Mouse (Mus musculus) NIH3T3 (cell line): Measurements from ENCODE around the gene Bphl.

Source experiments
- DNase-seq: peaks from one replicate; pipeline ENCODE4 v3.0.0-alpha.2; 2012; ENCODE audit warnings: low read depth

The Bphl gene

DNA sequence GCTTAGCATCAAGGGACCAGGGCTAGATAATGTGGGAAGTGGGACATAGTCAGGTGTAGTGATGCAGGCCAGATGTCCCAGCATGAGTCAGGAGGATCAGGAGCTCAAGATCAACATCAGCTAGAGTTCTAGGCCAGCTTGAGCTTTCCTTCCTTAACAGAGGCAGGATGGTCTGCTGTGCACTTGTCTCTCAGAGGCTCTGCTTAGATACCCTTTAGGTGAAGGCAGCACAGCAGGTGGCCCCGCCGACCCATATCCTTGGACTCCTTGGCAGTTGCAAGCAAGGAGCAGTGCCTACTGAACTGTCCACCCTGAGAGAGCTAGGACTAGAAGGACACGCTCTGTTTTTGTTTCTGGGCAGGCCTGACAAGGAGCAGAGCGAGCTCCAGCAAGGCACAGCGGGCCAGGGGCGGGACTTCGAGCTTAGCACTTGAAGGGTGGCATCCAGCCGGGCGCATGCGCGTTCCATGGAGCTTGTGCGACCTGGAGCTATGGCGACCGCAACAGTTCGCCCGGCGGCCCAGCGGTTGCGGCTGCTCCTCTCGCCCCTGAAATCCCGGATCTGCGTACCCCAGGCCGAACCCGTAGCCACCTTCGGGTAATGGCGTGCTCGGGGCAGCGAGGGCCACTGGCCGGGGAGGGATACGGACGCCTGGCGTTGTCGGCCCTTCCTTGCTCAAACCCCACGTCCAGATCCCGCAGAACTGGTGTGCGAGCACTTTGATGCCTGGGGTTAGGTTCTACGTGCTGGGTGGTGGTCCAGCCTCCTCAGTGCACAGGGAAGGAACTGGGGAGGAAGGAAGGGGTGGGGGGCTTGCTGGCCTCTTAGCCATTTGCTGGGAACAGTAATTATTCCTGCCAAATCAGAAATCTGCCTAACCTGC, at the start of gene Bphl:
TSS of gene Bphl (plus strand) at position 426 of the 884 bp plus-strand sequence.
- DNase-seq = peak; percentile 93

DNA sequence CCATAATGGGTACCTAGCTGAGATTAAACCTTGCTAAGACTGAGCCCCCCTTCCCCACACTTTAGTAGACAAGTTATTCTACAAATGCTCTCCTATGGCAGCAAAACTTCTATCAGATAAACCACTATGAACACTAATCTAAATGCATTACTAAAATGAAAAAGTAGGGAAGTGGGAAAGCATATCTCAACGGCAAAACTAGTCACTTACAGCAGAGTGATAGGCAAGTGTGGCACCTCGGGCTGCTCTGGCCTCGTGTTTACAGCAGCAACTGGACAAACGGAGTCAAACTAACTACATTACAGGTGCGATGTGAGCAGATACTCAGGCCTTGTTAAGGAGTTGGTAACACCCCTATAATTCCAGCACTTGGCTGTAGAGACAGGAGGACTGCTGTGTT, 47.8 kb upstream of the Bphl start:
- no peak for DNase-seq

DNA sequence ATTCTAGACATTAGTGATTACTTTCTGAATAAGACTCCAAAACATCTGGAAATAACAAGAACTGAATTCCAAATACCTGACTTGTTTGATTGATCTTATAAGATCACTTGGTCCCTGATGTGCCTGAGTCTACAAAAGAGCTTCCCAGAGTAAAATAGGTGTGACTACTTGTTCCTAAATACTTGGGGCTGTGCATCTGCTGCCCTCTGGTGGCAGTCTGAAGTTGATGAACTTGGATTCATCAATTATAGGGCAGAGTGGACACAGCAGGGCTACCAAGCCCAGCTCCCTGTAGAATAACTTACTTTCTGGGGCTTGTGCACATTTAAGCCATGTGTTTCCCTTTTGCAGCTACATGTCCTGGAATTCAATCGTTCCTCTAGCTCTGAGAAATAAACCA, 42.2 kb upstream of the Bphl start:
- peak; percentile 90 for DNase-seq

DNA sequence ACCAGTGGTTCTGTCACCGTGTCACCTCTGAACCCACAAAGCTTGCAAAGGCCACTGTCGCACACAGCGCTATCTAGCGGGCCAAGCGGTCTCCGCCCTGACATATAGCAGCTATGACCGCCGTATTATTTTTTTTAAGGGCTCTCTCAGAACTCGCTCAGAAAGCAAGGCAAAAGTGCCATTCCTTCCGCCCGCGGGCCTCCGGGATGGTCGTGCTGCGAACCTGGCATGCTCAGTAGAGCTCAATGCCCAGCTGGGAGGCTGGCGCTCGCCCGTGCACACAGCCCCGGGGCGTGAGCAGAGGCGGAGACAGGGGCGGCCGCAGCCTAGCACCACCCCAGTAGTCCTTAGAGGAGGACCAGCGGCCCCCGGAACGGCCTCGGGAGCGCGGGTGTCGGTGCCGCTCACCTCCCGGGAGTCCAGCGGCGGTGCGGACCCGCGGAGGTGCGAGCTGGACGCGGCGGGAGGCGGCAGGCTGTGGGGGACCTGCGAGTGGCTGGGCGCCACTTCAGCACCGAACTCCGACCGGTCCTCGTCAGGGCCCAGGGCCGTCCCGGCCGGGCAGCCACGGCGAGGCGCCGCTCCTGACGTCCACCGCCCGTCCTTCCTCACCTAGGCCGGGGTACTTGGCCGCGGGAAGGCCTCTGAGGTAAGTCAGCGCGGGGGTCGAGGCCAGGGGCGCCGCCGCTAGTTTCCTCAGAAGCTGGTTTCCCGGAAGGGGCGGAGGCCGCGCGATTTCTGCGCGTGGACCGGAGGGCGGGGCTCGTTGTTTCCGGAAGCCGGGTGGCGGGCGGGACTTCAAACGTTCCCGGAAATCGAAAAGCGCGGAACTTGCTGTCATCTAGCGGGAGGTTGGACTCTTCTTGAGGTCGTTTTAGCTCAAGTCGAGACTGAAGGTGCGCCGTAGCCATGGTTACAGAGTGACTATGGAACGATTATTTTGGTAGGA, 35.1 kb upstream of the Bphl start, which contains the start of the genes Ripk1 and Serpinb6a:
TSS of gene Ripk1 (plus strand) at position 306 of the 949 bp plus-strand sequence.
TSS of gene Serpinb6a (minus strand) at position 737 of the 949 bp plus-strand sequence.
- peak; percentile 88 for DNase-seq

DNA sequence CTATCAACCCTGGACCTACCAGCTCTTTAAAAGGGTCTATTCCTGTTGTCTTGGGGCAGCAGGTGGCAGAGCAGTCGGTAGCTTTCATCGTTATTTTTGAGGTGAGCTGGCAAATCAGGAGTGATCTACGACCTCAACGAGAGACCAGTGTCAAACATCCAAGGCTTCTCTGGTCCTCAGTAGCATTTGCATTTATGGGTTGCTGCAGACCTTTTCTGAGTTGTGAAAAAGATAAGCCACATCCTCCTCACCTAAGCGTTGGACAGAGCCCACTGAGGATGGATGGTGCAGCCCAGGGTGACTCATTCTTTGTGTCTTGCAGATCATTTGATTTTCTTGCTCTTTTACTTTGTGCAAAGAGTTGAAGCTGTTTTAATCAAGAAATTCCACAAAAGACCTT, 34.3 kb upstream of the Bphl start:
- no peak for DNase-seq

DNA sequence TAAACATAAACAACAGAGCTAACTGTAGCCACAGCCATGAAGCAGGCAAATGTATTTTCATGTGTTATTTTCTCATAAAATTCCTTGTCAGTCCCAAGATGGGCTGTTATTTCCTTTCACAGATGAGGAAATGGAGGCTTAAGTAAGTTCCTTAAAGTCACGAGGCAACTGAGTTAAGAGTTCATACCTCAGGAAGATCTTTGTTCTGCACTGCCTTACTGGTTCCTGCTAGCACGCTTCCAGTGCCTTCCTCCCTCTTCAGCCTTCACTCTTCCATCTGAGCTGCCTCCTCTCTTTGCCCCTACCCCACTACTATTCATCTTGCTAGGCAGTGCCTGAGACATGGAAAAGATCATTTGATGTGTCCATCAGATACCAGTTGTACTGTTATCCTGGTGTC, 30.2 kb upstream of the Bphl start:
- no peak for DNase-seq

DNA sequence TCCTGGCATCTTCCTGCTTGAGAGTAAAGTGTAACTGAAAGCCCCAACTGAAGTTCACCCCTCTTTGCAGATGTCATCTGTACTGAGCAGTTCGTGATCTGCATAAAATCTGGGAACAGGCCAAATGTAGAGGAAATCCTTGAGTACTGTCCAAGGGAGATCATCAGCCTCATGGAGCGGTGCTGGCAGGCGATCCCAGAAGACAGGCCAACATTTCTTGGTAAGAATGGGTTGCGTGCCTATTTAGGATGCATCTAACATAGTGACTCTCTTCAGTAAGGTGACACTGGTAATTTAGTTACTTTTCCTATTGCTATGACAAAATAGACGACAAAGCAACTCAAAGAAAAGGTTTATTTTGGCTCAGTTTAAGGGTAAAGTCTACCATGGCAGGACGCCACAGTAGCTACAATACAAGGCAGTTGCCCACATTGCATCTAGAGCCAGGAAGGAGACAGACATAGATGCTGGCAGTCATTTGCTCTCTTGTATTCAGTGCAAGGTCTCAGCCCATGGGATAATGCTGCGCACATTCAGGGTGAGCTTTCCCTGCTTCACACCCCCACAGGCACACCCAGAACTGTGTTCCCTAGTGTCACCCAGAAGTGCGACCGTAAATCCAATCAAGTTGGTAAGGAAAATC, 20.3 kb upstream of the Bphl start:
- no peak for DNase-seq

DNA sequence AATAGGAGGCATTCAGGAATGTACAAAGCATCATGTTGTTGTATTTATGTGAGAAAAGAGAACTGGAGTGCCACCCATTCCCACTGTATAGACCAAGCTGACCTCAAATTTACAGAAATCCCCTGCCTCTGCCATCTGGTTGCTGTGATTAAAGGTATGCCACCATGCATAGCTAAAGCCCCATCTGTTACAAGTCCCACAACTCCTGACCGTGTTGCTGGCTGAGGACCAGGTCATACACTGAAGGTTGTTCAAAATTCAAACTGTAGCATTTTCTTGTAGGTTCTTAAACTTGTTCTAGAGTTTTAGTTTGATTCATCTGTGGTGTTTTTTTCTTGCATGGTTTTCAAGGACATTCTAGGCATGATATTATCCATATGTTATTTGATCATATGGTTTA, 18.9 kb upstream of the Bphl start:
- DNase-seq = no peak

DNA sequence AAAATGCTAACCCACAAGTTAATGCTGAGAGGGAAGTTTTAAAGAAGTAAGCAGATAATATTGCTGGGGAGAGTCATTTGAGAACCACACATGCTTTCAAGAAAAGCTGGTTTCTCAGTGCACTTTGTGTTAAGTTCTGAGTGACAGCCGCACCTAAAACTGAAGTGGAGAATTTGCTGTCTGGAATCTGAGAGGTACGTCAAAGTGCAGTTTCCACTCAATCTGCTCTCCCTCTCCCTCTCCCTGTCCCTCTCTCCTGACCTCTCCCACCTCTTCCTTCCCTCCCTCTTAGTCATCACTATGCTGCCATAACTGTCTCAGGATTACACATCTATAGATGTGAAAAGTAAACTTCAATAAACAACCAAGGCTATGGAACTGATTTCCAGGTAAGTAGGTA, 15.4 kb upstream of the Bphl start:
- no peak for DNase-seq

DNA sequence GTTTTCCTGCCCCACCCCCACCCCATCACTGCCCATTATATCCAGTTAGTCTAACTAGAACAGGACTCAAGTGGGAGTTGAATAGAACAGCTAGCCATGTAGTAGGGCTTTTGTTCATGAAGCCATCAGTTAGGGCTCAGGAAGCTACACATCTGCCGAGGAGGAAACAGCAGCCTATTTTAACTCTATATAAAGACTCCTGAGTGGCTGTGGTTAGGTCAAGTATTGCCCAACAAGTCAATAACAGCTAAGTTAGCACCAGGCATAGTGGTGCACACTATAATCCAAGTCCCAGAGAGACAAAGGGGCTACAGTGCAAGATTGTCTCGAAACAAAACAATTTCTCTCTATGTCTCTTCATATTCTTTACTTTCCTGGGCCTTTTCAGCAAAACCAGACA, 5.4 kb upstream of the Bphl start:
- DNase-seq = no peak

DNA sequence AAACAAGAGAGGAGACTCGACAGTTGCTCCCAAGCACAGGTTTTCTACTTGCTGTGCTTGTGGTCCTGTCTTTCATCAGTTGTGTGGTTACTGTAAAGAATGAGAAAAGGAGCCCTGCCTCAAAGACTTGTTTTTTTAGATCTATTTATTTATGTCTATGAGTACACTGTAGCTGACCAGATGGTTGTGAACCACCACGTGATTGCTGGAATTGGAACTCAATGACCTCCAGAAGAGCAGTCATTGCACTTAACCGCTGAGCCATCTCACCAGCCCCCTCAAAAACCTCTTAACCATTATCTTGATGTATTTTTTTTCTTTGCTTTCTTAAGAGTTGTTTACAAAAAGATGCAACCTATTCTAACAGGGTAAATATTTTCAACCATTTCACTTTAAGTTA, 2.0 kb upstream of the Bphl start:
- no peak for DNase-seq

DNA sequence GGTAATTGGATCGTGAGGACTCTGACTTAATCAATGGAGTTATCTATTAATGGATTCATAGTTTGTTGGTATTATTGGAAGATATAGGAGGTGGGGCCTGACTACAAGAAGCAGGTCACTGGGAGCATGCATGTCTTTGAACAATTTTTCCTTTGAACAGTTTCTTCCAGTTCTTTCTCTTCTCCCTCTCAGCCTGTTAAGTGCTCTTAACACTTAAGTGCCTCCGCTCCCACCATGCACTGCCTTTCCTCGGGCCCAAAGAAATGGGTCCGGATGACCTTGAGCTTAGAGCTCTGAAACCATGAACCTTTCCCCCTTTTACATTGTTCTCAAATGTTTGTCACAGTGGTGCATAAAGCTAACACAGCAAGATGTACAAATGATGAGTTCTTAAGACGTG, 671 bp upstream of the Bphl start:
- DNase-seq = no peak

DNA sequence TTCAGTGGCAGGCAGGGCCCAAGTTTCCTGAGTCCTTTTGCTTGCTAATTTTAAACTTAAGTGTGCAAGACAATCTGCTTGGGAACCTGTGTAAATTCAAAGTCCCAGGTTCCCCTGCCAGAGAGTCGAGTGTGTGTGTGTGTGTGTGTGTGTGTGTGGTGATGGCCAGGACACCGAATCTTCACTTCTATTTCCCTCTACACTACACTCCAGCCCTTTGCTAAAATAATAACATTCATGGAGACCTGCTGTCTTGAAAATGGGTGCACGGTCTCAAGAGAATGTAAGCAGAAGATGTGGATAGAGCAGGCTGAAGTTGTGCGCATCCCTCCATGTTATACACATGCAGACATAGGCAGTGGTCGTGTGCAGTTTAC, 647 bp downstream of the Bphl start:
- peak; percentile 10 for DNase-seq

DNA sequence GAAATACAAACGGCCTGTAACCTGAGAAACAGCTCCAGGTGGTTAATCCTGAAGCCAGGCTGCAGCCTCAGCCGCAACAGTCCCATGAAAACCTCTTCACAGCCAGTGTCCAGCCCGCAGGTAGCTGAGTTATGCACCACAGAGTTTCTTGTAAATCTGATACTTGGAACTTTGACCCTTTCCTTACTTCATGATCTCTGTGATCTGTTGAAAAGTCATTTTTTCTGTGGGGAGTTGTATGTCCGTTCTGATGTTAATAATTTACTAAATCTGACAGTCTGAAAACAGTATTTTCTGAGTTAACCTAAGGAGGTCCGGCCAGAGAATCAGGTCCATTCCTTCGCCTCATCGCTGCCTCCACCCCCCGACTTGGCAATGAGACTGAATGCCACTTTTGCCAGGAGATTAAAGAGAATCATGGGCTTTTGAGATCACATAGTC, 1.5 kb downstream of the Bphl start:
- no peak for DNase-seq

DNA sequence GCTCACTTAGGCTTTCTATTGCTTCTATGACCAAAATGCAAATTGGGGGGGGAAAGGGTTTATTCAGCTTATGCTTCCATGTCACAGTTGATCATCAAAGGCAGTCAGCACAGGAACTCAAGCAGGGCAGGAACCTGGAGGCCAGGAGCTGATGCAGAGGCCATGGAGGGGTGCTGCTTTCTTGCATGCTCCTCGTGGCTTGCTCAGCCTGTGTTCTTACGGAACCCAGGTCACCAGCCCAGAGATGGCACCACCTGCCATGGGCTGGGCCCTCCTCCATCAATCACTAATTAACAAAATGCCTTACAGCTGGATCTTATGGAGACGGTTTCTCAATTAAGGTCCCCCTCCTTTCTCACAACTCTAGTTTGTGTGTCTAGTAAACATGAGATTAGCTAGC, 2.7 kb downstream of the Bphl start:
- DNase-seq = no peak

DNA sequence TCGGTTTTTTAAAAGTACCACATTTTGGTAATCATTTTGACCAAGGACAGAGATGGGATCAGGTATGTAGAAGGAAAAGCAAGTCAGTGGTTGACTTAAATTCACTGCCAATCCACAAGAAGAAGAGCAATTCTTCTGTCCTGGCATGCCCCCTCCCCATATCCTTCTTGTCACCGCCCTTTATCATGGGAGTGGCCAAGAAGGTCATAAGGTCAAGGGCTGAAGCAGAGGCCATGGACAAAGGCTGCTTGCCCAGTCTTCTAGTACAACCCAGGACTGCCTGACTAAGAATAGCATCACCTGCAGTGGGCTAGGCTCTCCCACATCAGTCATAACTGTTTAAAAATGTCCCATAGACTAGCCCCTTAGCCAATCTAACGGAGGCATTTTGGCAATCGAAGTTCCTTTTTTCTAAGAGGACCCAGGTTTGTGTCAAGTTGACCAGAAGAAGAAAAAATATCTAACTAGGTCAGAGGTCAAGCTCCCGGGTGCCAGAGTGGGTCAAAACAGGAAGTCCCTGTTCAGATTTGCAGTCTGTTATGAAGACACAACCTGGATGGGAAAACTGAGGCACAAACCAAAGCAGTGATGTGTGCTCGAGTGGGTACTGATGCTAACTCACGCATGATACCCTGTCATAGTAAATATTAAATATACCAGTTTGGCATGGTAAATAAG, 6.5 kb downstream of the Bphl start:
- no peak for DNase-seq

DNA sequence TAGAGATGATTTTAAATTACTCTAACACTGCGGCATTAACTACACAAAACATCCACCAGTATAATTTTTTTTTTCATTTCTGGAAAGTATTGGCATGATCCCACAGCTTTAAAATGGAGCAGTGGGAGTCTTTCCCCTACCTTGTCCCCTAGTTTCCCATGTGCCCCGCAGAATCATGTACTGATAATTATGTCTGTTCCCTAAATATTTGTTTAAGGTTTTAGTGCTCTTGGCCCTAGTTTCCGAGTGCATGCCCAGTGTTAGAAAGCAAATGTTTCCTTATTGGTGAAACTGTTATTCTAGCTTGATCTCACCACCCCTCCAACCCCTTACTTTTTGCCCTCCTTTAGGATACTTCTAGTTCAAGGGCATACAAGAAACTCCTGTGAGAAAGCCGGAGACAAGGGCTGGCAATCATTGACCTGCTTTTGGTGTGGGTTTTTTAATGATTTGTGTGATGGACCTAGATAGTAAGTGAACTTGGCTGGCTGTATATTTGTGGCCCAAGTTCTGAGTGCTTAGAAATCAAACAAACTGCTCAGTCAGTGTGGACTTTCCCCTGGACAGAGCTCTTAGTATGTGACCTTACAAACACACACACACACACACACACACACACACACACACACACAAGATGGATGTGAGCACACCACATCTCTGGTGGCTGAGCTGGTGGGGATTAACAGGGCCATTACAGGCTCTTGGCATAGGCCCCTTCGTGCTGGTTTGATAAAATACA, 8.3 kb downstream of the Bphl start:
- no peak for DNase-seq

DNA sequence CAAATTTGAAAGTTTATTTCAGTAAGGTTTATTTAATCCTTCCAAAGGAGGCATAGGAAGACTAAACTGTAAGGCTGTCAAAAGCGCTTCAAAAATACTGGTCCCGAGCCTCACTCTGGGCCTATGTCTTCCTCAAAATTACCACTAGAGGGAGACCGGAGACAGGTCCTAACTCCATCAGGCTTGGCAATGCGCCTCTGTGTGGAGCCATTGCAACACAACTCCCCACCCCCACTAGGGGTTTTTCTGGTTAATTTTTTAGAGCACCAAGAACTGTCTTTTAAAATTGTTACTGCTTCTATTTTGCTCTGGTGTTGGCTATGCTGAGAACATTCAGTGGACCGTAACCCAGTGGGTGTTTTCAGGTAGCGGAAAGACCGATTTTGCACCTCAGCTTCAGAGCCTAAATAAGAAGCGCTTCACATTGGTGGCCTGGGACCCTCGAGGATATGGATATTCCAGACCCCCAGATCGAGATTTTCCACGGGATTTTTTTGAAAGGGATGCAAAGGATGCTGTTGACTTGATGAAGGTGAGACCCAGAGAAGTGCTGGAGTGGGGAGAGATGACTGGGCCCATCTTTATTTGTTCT, 9.1 kb downstream of the Bphl start:
- DNase-seq = peak; percentile 93

DNA sequence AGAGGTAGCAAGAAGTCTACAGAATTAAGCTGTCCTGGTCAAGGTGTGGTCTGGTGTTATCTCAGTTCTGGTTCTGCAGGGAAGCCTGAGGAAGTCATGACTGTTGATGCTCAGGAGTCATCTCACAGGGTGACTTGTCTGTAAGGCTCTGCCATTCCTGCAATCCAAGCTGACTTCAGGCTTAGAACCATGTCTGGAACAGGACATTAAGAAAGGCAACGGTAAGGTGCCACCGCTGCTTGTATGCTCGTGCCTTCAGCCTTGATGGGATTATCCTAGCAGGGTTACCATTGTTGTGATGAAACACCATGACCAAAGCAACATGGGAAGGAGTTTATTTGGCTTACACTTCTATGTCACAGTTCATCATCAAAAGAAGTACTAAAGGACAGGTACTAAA, 10.1 kb downstream of the Bphl start:
- no peak for DNase-seq

DNA sequence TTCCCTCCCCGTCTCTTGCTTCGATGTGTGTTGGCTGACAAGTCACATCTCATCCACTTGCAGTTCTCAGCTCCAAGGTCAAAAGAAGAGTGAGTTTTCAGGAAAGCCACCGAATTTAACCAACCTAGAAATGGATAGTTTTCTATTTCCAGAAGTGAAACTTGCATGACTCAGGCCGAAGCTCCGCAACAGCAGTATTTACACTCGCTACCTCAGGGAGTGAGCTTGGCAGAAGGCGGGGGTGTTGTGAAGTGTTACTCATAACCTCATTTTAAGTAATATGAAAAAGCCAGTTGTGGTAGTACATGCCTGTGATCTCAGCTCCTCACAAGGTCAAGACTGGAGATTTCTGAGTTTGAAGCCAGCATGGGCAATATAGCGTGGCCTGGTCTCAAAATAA, 13.1 kb downstream of the Bphl start:
- DNase-seq = peak; percentile 76

DNA sequence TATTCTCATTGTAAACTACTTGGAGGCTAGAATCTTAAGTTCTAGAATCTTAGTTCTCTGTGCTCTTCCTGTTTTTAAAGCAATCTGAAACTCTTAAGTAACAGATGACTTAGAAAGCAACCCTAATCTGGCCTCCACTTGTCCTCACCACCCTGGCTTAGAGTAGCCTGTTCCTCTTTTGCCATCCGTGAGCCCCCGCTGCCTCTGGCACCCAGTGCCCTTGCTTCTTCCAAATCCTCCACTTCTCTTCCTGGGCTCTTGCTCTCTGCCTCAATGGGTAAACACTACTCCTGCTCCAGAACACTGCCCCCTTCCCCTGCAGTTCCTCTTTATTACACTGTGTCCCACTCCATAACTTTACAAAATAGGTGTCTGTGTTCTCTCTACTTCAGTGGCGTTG, 14.3 kb downstream of the Bphl start:
- no peak for DNase-seq
